Mouse (Mus musculus) inflammation-experienced regulatory T-cells, adult 16 weeks (primary cell): ENCODE measurements around the gene Cys1. TPM values are rescaled to one million over a fixed set of nuclear protein-coding genes. Genes with fewer than 3 reads are reported as not detected.

Source experiments
- polyA plus RNA-seq: library from polyadenylated mRNA; unstranded; fragments of 100-300 nt; shearing (Covaris generic); gene quantifications from one replicate; pipeline ENCODE4 v1.2.1, GENCODE M21; 2017

Cys1 gene
- not detected for polyA plus RNA-seq

GRCm38 (mm10) chr12:24681286-24682023, at the start of gene Cys1:
Gene Cys1 (minus strand): TSS chr12:24681813.

GRCm38 (mm10) chr12:24707954-24708823, 26.6 kb upstream of the Cys1 start, which contains the start of gene Rrm2:
Gene Rrm2 (plus strand): TSS chr12:24708241.

GRCm38 (mm10) chr12:24651063-24651557, 30.5 kb downstream of the Cys1 start, which contains the start of gene Klf11:
Gene Klf11 (plus strand): TSS chr12:24651274.

Other genes with a start within 250 kb of the Cys1 start
- 84.8 TPM for gene Taf1b, start 183.5 kb downstream of the Cys1 start, polyA plus RNA-seq
- 7.6 TPM for gene Grhl1, start 109.5 kb downstream of the Cys1 start, polyA plus RNA-seq
- gene Klf11, start 30.5 kb downstream of the Cys1 start, polyA plus RNA-seq: 2.1 TPM
- gene Rrm2, start 26.4 kb upstream of the Cys1 start, polyA plus RNA-seq: 47.3 TPM
- gene Mboat2, start 149.1 kb upstream of the Cys1 start, polyA plus RNA-seq: not detected